Mouse (Mus musculus) C2C12 (cell line): ENCODE results near the gene Cxcr6.

ENCODE experiments used
- CTCF ChIP-seq: IDR thresholded peaks from one replicate; pipeline ENCODE4 v1.5.1; 2011; ENCODE audit not compliant: control insufficient read depth, insufficient read depth, insufficient read length
- FOSL1 ChIP-seq: IDR thresholded peaks from one replicate; pipeline ENCODE4 v1.8.0; 2011; ENCODE audit warnings: mild to moderate bottlenecking, low read length; ENCODE audit not compliant: poor library complexity, insufficient read depth, severe bottlenecking
- MAX ChIP-seq: IDR thresholded peaks from one replicate; pipeline ENCODE4 v1.6.1; 2011; ENCODE audit warnings: mild to moderate bottlenecking, control low read depth
- MYOG ChIP-seq: IDR thresholded peaks from one replicate; pipeline ENCODE4 v1.6.1; 2011; ENCODE audit not compliant: control insufficient read depth, insufficient read length; ENCODE audit errors: extremely low read depth

DNA sequence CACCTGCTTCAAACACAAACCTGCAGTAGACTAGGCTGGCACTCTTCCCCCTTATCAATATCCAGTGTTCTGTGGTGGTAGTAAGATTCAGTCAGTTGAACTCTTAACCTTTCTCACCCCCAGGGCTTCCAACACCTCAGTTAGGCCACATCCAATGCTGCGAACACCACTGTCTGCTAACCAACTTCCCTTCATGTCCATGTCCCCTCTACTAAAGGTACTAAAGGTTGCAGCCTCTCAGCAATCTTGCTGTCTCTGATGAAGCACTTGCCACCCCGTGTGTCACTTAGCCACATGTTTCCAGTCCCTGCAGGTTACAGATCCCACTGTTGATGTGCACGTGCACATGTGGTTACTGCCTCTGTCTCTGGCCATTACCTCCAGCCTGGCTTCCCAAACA is 42.5 kb upstream of the Cxcr6 start:
- no peak for TF ChIP-seq MYOG
- no peak for TF ChIP-seq MAX
- no peak for TF ChIP-seq FOSL1
- no peak for TF ChIP-seq CTCF
